Mouse (Mus musculus) right cerebral cortex, adult 2 months (tissue): Measurements from ENCODE around the gene Apoc2.
A peak's percentile ranks its signal among the peaks of the same experiment; 100 is the strongest.

Source experiments
- DNase-seq, 2 experiments: peaks; one replicate each; pipeline ENCODE4 v3.0.0; 2021 to 2022; ENCODE audit warnings: low spot score in 2 of 2

The Apoc2 gene

GRCm38 (mm10) chr7:19677872-19678271, at the start of gene Apoc2:
TSS of gene Apoc2 (minus strand) at chr7:19677941.
- no peak for DNase-seq

- DNase-seq, result no peak
These were observed 48.8 kb upstream of the Apoc2 start for GRCm38 (mm10) chr7:19726541-19726940.

GRCm38 (mm10) chr7:19724167-19724566, 46.4 kb upstream of the Apoc2 start:
- no peak for DNase-seq

- no peak for DNase-seq
These were observed 45.0 kb upstream of the Apoc2 start for GRCm38 (mm10) chr7:19722754-19723195.

- DNase-seq, result no peak
These were observed 41.5 kb upstream of the Apoc2 start for GRCm38 (mm10) chr7:19719200-19719599.

- no peak for DNase-seq
These were observed 40.7 kb upstream of the Apoc2 start for GRCm38 (mm10) chr7:19718297-19718952.

- DNase-seq, result no peak
These were observed 39.6 kb upstream of the Apoc2 start for GRCm38 (mm10) chr7:19717346-19717745.

GRCm38 (mm10) chr7:19716822-19717221, 39.1 kb upstream of the Apoc2 start:
- no peak for DNase-seq

- no peak for DNase-seq
These were observed 38.4 kb upstream of the Apoc2 start for GRCm38 (mm10) chr7:19716055-19716682.

GRCm38 (mm10) chr7:19715239-19716054, 37.7 kb upstream of the Apoc2 start, which contains the start of gene Tomm40:
TSS of gene Tomm40 (minus strand) at chr7:19715438.
- DNase-seq, result peak; percentile 99 to 100

- DNase-seq, result no peak
These were observed 37.1 kb upstream of the Apoc2 start for GRCm38 (mm10) chr7:19714836-19715235.

GRCm38 (mm10) chr7:19713598-19713997, 35.9 kb upstream of the Apoc2 start:
- no peak for DNase-seq

- DNase-seq, result no peak
These were observed 35.5 kb upstream of the Apoc2 start for GRCm38 (mm10) chr7:19713196-19713595.

- DNase-seq, result no peak
These were observed 34.7 kb upstream of the Apoc2 start for GRCm38 (mm10) chr7:19712414-19712813.

- DNase-seq, result no peak
These were observed 32.9 kb upstream of the Apoc2 start for GRCm38 (mm10) chr7:19710650-19711049.

- no peak for DNase-seq
These were observed 27.5 kb upstream of the Apoc2 start for GRCm38 (mm10) chr7:19705271-19705670.

- DNase-seq, result no peak
These were observed 26.7 kb upstream of the Apoc2 start for GRCm38 (mm10) chr7:19704475-19704874.

GRCm38 (mm10) chr7:19702859-19703555, 25.3 kb upstream of the Apoc2 start:
- no peak for DNase-seq

GRCm38 (mm10) chr7:19701069-19701761, 23.5 kb upstream of the Apoc2 start:
- peak; percentile 60 to 64 for DNase-seq

GRCm38 (mm10) chr7:19700299-19701068, 22.7 kb upstream of the Apoc2 start:
- DNase-seq, result no peak

GRCm38 (mm10) chr7:19699827-19700148, 22.0 kb upstream of the Apoc2 start:
- DNase-seq, result no peak
